Mouse (Mus musculus) intestine, embryonic 15.5 days (tissue): ENCODE data around the gene Vrk2. TPM values are rescaled to one million over a fixed set of nuclear protein-coding genes. Genes with fewer than 3 reads are reported as not detected.

Experiments used
- ATAC-seq: fragments of 200-750 bp; cut with Nextera tagmentation; 2 replicates; pipeline ENCODE4 v1.8.0; 2017; ENCODE audit warnings: moderate TSS enrichment, moderate library complexity
- H3K27ac ChIP-seq: fragments of 300-500 bp; sonication (generic); 2 replicates; pipeline ENCODE4 v1.5.1; 2015; ENCODE audit warnings: mild to moderate bottlenecking, inconsistent platforms
- H3K27me3 ChIP-seq: fragments of 300-500 bp; sonication (generic); replicated peaks from 2 replicates; pipeline ENCODE4 v1.6.1; 2015; ENCODE audit warnings: inconsistent platforms
- H3K36me3 ChIP-seq: fragments of 300-500 bp; sonication (generic); 2 replicates; pipeline ENCODE4 v1.6.1; 2015; ENCODE audit warnings: inconsistent platforms
- H3K4me1 ChIP-seq: fragments of 300-500 bp; sonication (generic); replicated peaks from 2 replicates; pipeline ENCODE4 v1.6.1; 2015; ENCODE audit warnings: inconsistent platforms
- H3K4me2 ChIP-seq: fragments of 300-500 bp; sonication (generic); replicated peaks from 2 replicates; pipeline ENCODE4 v1.6.1; 2015; ENCODE audit warnings: mild to moderate bottlenecking, inconsistent platforms
- H3K4me3 ChIP-seq: fragments of 300-500 bp; sonication (generic); replicated peaks from 2 replicates; pipeline ENCODE4 v1.5.1; 2015; ENCODE audit warnings: inconsistent platforms
- H3K9ac ChIP-seq: fragments of 300-500 bp; sonication (generic); 2 replicates; pipeline ENCODE4 v1.6.1; 2015; ENCODE audit warnings: inconsistent platforms
- H3K9me3 ChIP-seq: fragments of 300-500 bp; sonication (generic); 2 replicates; pipeline ENCODE4 v1.6.1; 2016; ENCODE audit warnings: inconsistent platforms
- WGBS: fragments of 180-500 bp; shearing (Covaris S2); methylation state at CpG from one replicate; pipeline ENCODE4 v1.1.7; 2015; 5-methylcytosine and 5-hydroxymethylcytosine counted together
- polyA plus RNA-seq: library from polyadenylated mRNA; unstranded; fragments of >200 nt; fragmentation: Nextera tagmentation; extraction: Ambion mirVana; gene quantifications from 2 replicates; pipeline ENCODE4 v1.2.1, GENCODE M21; 2015

The Vrk2 gene
- polyA plus RNA-seq, 1 experiment from 2014 or later = 22.3 TPM

- Histone ChIP-seq H3K9ac (no peak overlapping the region), H3K27ac (no peak overlapping the region), H3K4me1 (no peaks in the 10 kb centered on the region), H3K27me3 (no peaks in the 10 kb centered on the region), H3K4me2 (no peak overlapping the region), H3K9me3 (no peaks in the 10 kb centered on the region), H3K4me3 (no peak overlapping the region), H3K36me3 (no peaks in the 10 kb centered on the region)
- ATAC-seq = no peak
Observed at GRCm38 (mm10) chr11:26444374-26444773, 149.4 kb downstream of the Vrk2 start.

GRCm38 (mm10) chr11:26441121-26441520 lies 152.7 kb downstream of the Vrk2 start:
- no peak overlapping the region for H3K9ac ChIP-seq
- H3K9me3 ChIP-seq = no peaks in the 10 kb centered on the region
- H3K27ac ChIP-seq = no peak overlapping the region
- WGBS = 87% methylated on average over 1 of the region's 1 CpGs
- H3K4me2 ChIP-seq = no peak overlapping the region
- ATAC-seq = no peak
- H3K4me3 ChIP-seq = no peak overlapping the region
- no peaks in the 10 kb centered on the region for H3K4me1 ChIP-seq
- no peaks in the 10 kb centered on the region for H3K27me3 ChIP-seq
- H3K36me3 ChIP-seq = no peaks in the 10 kb centered on the region

- H3K4me3 ChIP-seq = no peak overlapping the region
- H3K36me3 ChIP-seq = no peaks in the 10 kb centered on the region
- no peaks in the 10 kb centered on the region for H3K4me1 ChIP-seq
- ATAC-seq = no peak
- no peak overlapping the region for H3K27ac ChIP-seq
- H3K27me3 ChIP-seq = no peaks in the 10 kb centered on the region
- no peaks in the 10 kb centered on the region for H3K9me3 ChIP-seq
- no peak overlapping the region for H3K9ac ChIP-seq
- no peak overlapping the region for H3K4me2 ChIP-seq
- 84% methylated on average over 13 of the region's 13 CpGs for WGBS
Observed at GRCm38 (mm10) chr11:26437818-26438217, 156.0 kb downstream of the Vrk2 start.

GRCm38 (mm10) chr11:26434229-26434628 lies 159.6 kb downstream of the Vrk2 start:
- no peaks in the 10 kb centered on the region for H3K36me3 ChIP-seq
- no peaks in the 10 kb centered on the region for H3K9me3 ChIP-seq
- no peak overlapping the region for H3K9ac ChIP-seq
- no peaks in the 10 kb centered on the region for H3K4me1 ChIP-seq
- no peak overlapping the region for H3K4me2 ChIP-seq
- no peaks in the 10 kb centered on the region for H3K27me3 ChIP-seq
- no peak overlapping the region for H3K4me3 ChIP-seq
- H3K27ac ChIP-seq = no peak overlapping the region
- ATAC-seq = no peak

- H3K27me3 ChIP-seq = no peaks in the 10 kb centered on the region
- no peak for ATAC-seq
- 33% methylated on average over 2 of the region's 2 CpGs for WGBS
- no peak overlapping the region for H3K9ac ChIP-seq
- no peak overlapping the region for H3K4me3 ChIP-seq
- no peaks in the 10 kb centered on the region for H3K36me3 ChIP-seq
- H3K4me2 ChIP-seq = no peak overlapping the region
- H3K4me1 ChIP-seq = no peaks in the 10 kb centered on the region
- no peak overlapping the region for H3K27ac ChIP-seq
- H3K9me3 ChIP-seq = no peaks in the 10 kb centered on the region
Observed at GRCm38 (mm10) chr11:26421472-26421871, 172.3 kb downstream of the Vrk2 start.

Other genes starting within 250 kb of the Vrk2 start
- gene Fancl, start 207.9 kb downstream of the Vrk2 start, polyA plus RNA-seq = 28.0 and 28.7 TPM in 2 replicates
- gene Gm6899, start 758 bp downstream of the Vrk2 start, polyA plus RNA-seq = not detected in 2 replicates